Mouse (Mus musculus) heart, embryonic 16.5 days (tissue): Measurements from ENCODE around the gene Sec23a. TPM values are rescaled to one million over a fixed set of nuclear protein-coding genes. Genes with fewer than 3 reads are reported as not detected.
"Not testable (repeated sequence)": the region's sequence is repeated elsewhere in the genome, so short reads cannot be mapped to it uniquely, and the experiment has no call there.

ENCODE experiments used
- ATAC-seq: fragments of 200-750 bp; cut with Nextera tagmentation; replicated peaks from 2 replicates; pipeline ENCODE4 v1.8.0; 2017; ENCODE audit warnings: moderate number of reproducible peaks; ENCODE audit not compliant: insufficient read depth, low FRiP score; ENCODE audit errors: extremely low read depth
- H3K27ac ChIP-seq: fragments of 300-500 bp; sonication (generic); 2 replicates; pipeline ENCODE4 v1.5.1; 2014; ENCODE audit warnings: mild to moderate bottlenecking, low read length, control low read depth, moderate library complexity
- H3K27me3 ChIP-seq: fragments of 300-500 bp; sonication (generic); 2 replicates; pipeline ENCODE4 v1.6.1; 2014; ENCODE audit warnings: low read length, mixed read lengths; ENCODE audit not compliant: control insufficient read depth, insufficient read depth
- H3K36me3 ChIP-seq: fragments of 300-500 bp; sonication (generic); 2 replicates; pipeline ENCODE4 v1.6.1; 2014; ENCODE audit not compliant: control insufficient read depth, insufficient read depth
- H3K4me1 ChIP-seq: fragments of 300-500 bp; sonication (generic); 2 replicates; pipeline ENCODE4 v1.6.1; 2014; ENCODE audit warnings: low read length, mixed read lengths; ENCODE audit not compliant: control insufficient read depth, insufficient read depth
- H3K4me2 ChIP-seq: fragments of 300-500 bp; sonication (generic); 2 replicates; pipeline ENCODE4 v1.6.1; 2014; ENCODE audit warnings: low read depth, mild to moderate bottlenecking, control low read depth, low read length
- H3K4me3 ChIP-seq: fragments of 300-500 bp; sonication (generic); 2 replicates; pipeline ENCODE4 v1.5.1; 2014; ENCODE audit warnings: mild to moderate bottlenecking, control low read depth, low read length
- H3K9ac ChIP-seq: fragments of 300-500 bp; sonication (generic); 2 replicates; pipeline ENCODE4 v1.6.1; 2014; ENCODE audit warnings: low read length, control low read depth
- H3K9me3 ChIP-seq: fragments of 300-500 bp; sonication (generic); replicated peaks from 2 replicates; pipeline ENCODE4 v1.6.1; 2016; ENCODE audit warnings: low read length; ENCODE audit not compliant: control insufficient read depth
- WGBS: fragments of 180-500 bp; shearing (Covaris S2); extraction: QIAGEN DNeasy Blood & Tissue Kit; methylation state at CpG from one replicate; pipeline ENCODE4 v1.1.7; 2014; 5-methylcytosine and 5-hydroxymethylcytosine counted together
- polyA plus RNA-seq: library from polyadenylated mRNA; unstranded; fragments of >200 nt; fragmentation: Nextera tagmentation; extraction: Ambion mirVana; gene quantifications from 2 replicates; pipeline ENCODE4 v1.2.1, GENCODE M21; 2015

The Sec23a gene
- polyA plus RNA-seq, 1 experiment from 2014 or later = 63.7 TPM

GRCm38 (mm10) chr12:59013234-59013633, 1.4 kb upstream of the Sec23a start, which contains the start of gene Gemin2:
Gene Gemin2, plus strand, starts transcription at chr12:59013393.
- Histone ChIP-seq H3K36me3 (peaks cover 8% of the 10 kb centered on the region), H3K4me2 (peak within 1 kb of the TSS; percentile 93), H3K4me3 (peak within 1 kb of the TSS; percentile 87), H3K9ac (peak within 1 kb of the TSS; percentile 90), H3K27ac (peak within 1 kb of the TSS; percentile 93), H3K9me3 (no peaks in the 10 kb centered on the region), H3K27me3 (no peaks in the 10 kb centered on the region), H3K4me1 (peaks cover 23% of the 10 kb centered on the region)
- WGBS = under 1% methylated on average over 28 of the region's 28 CpGs
- peak; percentile 74 for ATAC-seq

GRCm38 (mm10) chr12:59012710-59013091, 884 bp upstream of the Sec23a start:
- H3K4me3 ChIP-seq = peak overlapping the region; percentile 87
- H3K36me3 ChIP-seq = 0 out of 2 replicates have a peak, but pooled peaks cover 4% of the 10 kb centered on the region
- no peak for ATAC-seq
- H3K27me3 ChIP-seq = no peaks in the 10 kb centered on the region
- WGBS = 2% methylated on average over 7 of the region's 7 CpGs
- peak overlapping the region; percentile 93 for H3K4me2 ChIP-seq
- peak overlapping the region; percentile 93 for H3K27ac ChIP-seq
- no peaks in the 10 kb centered on the region for H3K9me3 ChIP-seq
- peak overlapping the region; percentile 90 for H3K9ac ChIP-seq
- H3K4me1 ChIP-seq = peaks cover 28% of the 10 kb centered on the region

DNA sequence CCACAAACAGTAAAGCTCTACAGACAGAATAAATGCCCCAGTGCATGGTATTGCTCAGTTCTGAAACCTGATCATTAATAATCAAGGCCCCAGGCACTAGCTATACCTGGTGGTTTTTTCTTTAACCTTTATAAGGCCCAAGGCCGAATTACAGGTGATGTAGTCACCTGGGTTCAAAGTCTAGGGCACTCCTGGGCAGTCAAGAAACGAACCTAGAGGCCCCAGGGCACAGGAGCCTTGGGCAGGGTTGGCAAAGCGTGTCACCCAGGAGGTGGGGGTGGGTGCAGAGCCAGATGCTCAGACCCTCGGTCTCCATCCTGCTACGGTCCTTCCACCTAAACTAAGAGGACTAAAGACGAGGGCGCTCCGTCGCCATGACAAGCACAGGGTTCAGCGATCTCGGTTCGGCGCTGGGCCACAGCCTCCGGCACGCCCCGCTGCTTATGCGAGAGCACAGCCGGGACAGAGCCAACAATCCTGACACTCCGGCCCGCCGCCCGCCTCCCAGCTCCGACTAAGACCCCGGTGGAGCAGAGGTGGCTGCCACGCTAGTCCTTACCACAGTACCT, 458 bp downstream of the Sec23a start:
- peak overlapping the region; percentile 93 for H3K27ac ChIP-seq
- H3K9ac ChIP-seq = peak overlapping the region; percentile 94
- peak overlapping the region; percentile 89 for H3K4me2 ChIP-seq
- peak overlapping the region; percentile 93 for H3K4me3 ChIP-seq
- H3K27me3 ChIP-seq = no peaks in the 10 kb centered on the region
- no peaks in the 10 kb centered on the region for H3K9me3 ChIP-seq
- ATAC-seq = peak; percentile 8
- WGBS = under 1% methylated on average over 25 of the region's 25 CpGs
- H3K36me3 ChIP-seq = peaks cover 7% of the 10 kb centered on the region
- peaks cover 28% of the 10 kb centered on the region for H3K4me1 ChIP-seq

DNA sequence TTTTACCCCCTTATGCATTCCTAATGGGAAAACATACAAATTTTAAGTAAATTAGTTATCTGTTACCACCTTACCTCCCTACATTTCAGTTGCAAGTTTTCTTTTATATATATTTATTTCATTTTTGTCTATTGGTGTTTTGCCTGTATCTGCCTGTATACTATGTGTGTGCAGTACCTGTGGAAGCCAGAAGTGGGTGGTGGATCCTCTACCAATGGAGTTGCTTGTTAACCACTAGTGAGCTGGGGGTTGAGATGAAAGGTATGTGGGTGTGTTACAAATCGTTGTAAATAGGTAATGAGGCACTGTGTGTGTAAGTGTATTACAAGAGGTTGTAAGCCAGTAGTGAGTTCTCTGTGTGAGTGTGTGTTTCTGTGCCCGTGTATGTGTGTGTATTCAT, 1.3 kb downstream of the Sec23a start:
- 57% methylated on average over 2 of the region's 2 CpGs for WGBS
- no peak for ATAC-seq
- Histone ChIP-seq H3K4me2 (peak overlapping the region; percentile 89), H3K27ac (no peak overlapping the region), H3K9me3 (no peaks in the 10 kb centered on the region), H3K27me3 (no peaks in the 10 kb centered on the region), H3K4me3 (peak overlapping the region; percentile 93), H3K9ac (no peak overlapping the region; the same call in 1 of the 2 replicates), H3K36me3 (peaks cover 7% of the 10 kb centered on the region), H3K4me1 (peaks cover 28% of the 10 kb centered on the region)

DNA sequence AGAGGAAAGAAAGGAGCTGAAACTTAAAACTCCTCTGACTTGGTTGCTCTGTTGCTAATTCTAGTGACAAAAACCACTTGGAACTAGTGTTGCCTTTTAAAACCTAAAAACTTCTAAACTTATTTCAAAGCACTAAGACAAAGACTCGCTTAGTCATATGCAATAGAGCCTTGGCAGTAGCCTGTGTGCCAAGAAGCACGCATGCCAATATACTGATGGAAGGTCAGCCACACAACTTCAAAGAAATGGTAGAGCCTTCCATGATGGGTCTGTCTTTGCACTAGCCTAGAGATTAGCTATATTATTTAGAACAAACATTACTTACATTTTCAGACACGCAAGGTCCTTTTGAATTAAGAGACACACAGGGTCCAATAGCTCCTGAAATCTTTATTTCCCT, 26.1 kb downstream of the Sec23a start:
- H3K9ac ChIP-seq = no peak overlapping the region
- ATAC-seq = no peak
- H3K4me1 ChIP-seq = no peaks in the 10 kb centered on the region
- H3K36me3 ChIP-seq = peaks cover 52% of the 10 kb centered on the region
- H3K27ac ChIP-seq = no peak overlapping the region
- H3K4me3 ChIP-seq = no peak overlapping the region
- H3K27me3 ChIP-seq = no peaks in the 10 kb centered on the region
- H3K4me2 ChIP-seq = no peak overlapping the region
- no peaks in the 10 kb centered on the region for H3K9me3 ChIP-seq
- WGBS = 94% methylated on average over 3 of the region's 3 CpGs

GRCm38 (mm10) chr12:58981178-58981661, 30.6 kb downstream of the Sec23a start:
- not testable (repeated sequence) for H3K9ac ChIP-seq, H3K4me2 ChIP-seq, H3K4me1 ChIP-seq, ATAC-seq, H3K4me3 ChIP-seq, H3K27me3 ChIP-seq, H3K27ac ChIP-seq, H3K9me3 ChIP-seq
- WGBS = 73% methylated on average over 6 of the region's 6 CpGs
- peaks cover 43% of the 10 kb centered on the region for H3K36me3 ChIP-seq

DNA sequence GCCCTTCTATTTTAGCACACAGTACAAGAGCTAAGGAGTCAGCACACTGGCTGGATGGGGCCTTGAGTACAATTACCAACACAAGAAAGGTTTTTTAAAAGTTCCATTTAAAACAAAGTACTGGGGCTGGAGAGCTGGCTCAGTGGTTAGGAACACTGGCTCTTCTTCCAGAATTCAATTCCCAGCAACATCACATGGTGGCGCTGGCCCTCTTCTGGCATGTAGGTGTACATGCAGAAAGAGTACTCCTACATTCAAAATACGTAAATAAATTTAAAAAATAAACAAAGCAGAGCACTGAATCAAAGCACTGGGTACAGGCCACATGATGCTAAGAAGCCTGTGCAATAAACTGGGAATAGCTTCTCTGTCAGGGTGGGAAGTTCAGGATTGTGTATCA, 34.9 kb downstream of the Sec23a start:
- no peak overlapping the region for H3K4me3 ChIP-seq
- no peak for ATAC-seq
- H3K4me1 ChIP-seq = no peaks in the 10 kb centered on the region
- no peak overlapping the region for H3K27ac ChIP-seq
- no peaks in the 10 kb centered on the region for H3K9me3 ChIP-seq
- no peak overlapping the region for H3K4me2 ChIP-seq
- H3K27me3 ChIP-seq = no peaks in the 10 kb centered on the region
- peaks cover 41% of the 10 kb centered on the region for H3K36me3 ChIP-seq
- H3K9ac ChIP-seq = no peak overlapping the region
- WGBS = 83% methylated on average over 2 of the region's 2 CpGs

DNA sequence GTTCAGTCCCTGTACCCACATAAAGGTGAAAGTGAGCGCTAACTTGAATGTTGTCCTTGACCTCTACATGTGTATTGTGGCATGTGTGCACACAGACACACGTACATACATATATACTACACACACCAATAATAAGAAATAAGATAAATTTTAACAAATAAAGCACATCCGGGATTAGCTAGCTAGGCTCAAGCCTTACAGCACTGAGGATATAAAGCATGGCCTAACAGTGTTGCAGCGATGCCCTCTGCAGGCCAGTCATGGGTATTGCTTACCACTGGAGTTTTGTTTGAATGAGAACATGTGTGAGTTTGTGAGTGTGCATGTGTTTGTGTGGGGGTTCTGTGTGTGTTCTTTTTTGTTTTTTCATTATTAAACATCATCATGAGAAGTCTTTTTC, 47.2 kb downstream of the Sec23a start:
- H3K27ac ChIP-seq = no peak overlapping the region
- peaks cover 39% of the 10 kb centered on the region for H3K36me3 ChIP-seq
- H3K9ac ChIP-seq = no peak overlapping the region
- ATAC-seq = no peak
- peaks cover 4% of the 10 kb centered on the region; the same call in 1 of the 2 replicates for H3K4me1 ChIP-seq
- H3K4me3 ChIP-seq = no peak overlapping the region
- H3K9me3 ChIP-seq = no peaks in the 10 kb centered on the region
- H3K27me3 ChIP-seq = no peaks in the 10 kb centered on the region
- no peak overlapping the region for H3K4me2 ChIP-seq
- 74% methylated on average over 4 of the region's 4 CpGs for WGBS

DNA sequence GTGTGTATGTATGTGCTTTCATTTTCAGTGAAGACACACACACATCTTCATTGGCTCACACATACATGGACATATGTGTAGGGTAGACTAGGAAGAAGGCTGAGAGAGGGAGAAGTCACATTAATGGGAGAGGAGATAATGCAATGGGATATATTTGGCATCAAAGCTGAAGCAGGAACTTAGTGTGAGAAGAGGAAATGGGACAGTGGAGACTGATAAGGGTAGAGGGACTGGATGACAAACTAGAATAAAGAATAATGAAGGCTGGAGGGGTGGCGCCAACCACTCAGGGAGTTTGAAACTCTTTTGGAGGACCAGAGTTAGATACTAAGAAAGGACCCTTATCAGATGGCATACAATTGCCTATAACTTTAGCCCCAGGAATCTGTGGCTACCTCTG, 51.0 kb downstream of the Sec23a start:
- H3K9ac ChIP-seq = no peak overlapping the region
- ATAC-seq = no peak
- H3K9me3 ChIP-seq = no peaks in the 10 kb centered on the region
- no peak overlapping the region for H3K4me2 ChIP-seq
- H3K27me3 ChIP-seq = no peaks in the 10 kb centered on the region
- no peak overlapping the region for H3K27ac ChIP-seq
- H3K4me3 ChIP-seq = no peak overlapping the region
- H3K4me1 ChIP-seq = peaks cover 4% of the 10 kb centered on the region; the same call in 1 of the 2 replicates
- 62% methylated on average over 1 of the region's 1 CpGs for WGBS
- H3K36me3 ChIP-seq = peaks cover 28% of the 10 kb centered on the region
